Mouse (Mus musculus): ENCODE measurements at regions not wholly inside any gene's neighbourhood (a gene's known extent, or its start where the extent isn't known, plus 50 kb on each side); places are given as distances from the start of the nearest gene placed in this dataset.
A peak's percentile ranks its signal among the peaks of the same experiment; 100 is the strongest.

DNA sequence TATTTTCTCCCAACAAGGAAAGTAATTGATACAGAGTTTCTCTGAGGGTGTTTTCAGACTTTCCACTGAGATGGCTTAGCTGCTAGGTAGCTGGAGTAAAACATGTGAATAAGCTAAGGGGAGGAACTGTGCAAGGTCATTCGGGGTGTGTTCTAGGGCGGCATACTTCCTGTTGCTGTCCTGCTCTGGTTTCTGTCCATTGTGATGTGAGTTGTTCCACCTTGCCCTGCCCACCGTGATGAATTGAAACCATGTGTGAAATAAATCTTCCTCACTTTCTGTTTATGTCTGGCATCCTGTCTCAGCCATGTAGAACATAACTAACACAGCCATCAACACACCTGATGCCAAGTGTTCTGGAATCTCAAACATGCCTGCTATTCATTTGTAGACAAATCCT is 472.6 kb upstream of the Nrp1 start:
- DNase-seq (ENCODE audit: low read depth in 1 of 2, low spot score in 2 of 2) = no peak

DNA sequence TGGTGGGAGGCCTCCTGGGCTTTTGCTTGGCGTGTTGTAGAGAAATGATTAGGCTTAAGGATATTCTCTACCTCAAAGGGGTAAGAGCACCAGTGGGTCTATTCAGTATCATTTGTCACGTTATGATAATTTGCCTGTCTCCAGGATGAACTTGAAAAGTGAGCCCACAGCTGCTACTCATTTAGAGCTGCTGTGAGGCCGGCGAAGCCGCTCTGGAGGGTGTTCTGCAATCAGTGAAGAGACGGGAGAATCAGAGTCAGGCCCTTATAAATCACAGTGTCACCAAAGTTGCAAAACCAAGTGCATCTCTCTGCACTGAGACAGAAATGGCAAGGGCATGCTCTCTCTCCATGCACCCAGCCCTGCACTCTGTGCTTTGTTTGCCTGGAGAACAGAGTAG is 467.7 kb upstream of the Nrp1 start:
- DNase-seq (ENCODE audit: low read depth in 1 of 2, low spot score in 2 of 2) = no peak

GRCm38 (mm10) chr8:127894284-127894683 is 464.1 kb upstream of the Nrp1 start:
- DNase-seq (ENCODE audit: low read depth in 1 of 2, low spot score in 2 of 2) = no peak

GRCm38 (mm10) chr8:127908436-127908835 is 450.0 kb upstream of the Nrp1 start:
- no peak for DNase-seq (ENCODE audit: low read depth in 1 of 2, low spot score in 2 of 2)

DNA sequence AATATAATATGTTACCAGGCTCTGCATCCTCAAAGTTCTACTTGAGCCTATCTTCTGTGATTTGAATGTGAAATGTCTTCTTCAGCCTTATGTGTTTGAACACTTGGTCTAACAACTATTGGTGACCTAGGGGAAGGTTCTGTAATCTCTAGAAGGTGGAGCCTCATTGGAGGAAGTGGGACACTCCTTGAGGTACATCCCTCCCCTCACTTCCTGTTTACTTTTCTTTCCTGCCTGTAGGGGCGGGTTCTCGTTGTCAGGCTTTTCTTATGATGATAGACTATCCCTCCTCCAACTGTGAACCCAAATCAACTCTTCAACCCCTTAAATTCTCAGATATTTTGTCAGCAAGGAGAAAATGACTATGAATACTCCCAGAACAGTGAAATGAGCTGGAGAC is 448.8 kb upstream of the Nrp1 start:
- no peak for DNase-seq (ENCODE audit: low read depth in 1 of 2, low spot score in 2 of 2)

DNA sequence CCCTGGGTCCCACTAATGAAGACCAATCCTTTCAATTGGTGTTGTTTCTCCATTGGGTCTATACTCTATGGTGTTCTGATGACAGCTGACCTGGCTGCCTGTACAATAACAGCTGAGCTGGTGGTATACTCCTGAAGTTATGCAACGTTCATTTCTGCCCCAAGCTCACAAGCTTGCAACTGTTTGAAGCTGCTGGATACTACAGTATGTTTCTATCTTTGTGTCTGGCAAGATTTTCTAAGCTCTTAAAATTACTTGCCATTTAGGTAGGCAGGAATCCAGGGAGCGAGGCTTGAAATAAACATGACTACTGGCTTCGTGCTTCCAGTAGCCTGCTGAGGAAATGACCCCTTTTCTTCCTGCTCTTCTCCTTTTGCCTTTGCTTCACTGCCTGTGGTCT is 444.3 kb upstream of the Nrp1 start:
- no peak for DNase-seq (ENCODE audit: low read depth in 1 of 2, low spot score in 2 of 2)

- no peak for DNase-seq (ENCODE audit: low read depth in 1 of 2, low spot score in 2 of 2)
Observed at GRCm38 (mm10) chr8:127914914-127915313, 443.5 kb upstream of the Nrp1 start.

- no peak for DNase-seq (ENCODE audit: low read depth in 1 of 2, low spot score in 2 of 2)
Observed at GRCm38 (mm10) chr8:127915591-127916028, 442.8 kb upstream of the Nrp1 start.

GRCm38 (mm10) chr8:127921925-127922324 is 436.5 kb upstream of the Nrp1 start:
- no peak for DNase-seq (ENCODE audit: low read depth in 1 of 2, low spot score in 2 of 2)

DNA sequence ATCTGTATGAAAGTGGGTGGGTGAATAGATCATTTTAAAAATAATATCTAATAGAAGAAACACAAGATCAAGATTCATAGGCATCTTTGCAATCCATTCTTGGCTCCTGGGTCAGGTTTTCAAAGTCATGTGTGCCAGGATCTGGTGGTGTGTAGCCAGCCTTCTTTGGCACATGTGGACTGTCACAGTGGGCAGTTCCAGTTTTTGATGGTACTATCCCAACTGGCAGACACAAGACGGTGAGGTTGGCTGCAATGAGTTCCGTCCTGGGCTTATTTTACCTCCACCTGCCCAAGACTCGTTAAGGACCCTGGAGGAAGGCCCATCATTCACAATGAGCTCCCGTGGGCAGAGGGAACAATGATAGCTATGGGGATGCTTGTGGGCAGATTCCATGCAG is 435.1 kb upstream of the Nrp1 start:
- no peak for DNase-seq (ENCODE audit: low read depth in 1 of 2, low spot score in 2 of 2)

- DNase-seq (ENCODE audit: low read depth in 1 of 2, low spot score in 2 of 2) = no peak
Observed at GRCm38 (mm10) chr8:127932276-127932675, 426.1 kb upstream of the Nrp1 start.

GRCm38 (mm10) chr8:127936792-127937435 is 421.5 kb upstream of the Nrp1 start:
- no peak for DNase-seq (ENCODE audit: low read depth in 1 of 2, low spot score in 2 of 2)

DNA sequence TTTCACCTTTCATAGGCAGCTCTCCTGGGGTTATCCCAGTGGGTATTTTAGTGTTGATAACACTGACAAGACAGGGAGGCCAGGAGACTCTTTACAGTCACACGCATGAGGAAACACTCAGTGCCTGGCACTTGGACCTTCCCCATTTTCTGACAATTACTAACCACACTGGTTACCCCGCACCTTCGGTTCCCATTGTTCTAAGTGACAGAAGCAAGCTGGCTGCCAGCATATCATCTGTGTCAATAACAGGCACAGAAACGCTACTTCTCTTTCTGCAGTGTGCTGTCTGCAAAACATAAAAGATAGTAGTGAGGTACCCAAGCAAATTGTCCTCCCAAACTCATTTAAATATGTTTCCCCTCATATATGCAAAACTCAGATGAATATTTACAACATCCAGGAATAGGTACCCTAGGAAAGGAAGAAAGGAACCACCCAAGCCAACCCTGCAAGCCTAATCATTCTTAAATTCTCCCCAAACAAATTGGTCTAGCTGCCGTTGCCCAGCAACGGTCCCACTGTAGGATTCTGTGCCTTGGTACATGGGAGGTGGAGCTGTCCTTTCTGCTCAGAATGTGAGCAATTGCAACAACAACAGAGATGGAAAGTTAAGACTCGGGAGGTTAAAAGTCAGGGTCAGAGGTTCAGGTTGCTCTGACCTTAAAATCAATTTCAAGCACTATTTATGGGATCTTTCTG is 419.0 kb upstream of the Nrp1 start:
- DNase-seq (ENCODE audit: low read depth in 1 of 2, low spot score in 2 of 2) = peak in 1 of 2 experiments; percentile 14

- DNase-seq (ENCODE audit: low read depth in 1 of 2, low spot score in 2 of 2) = no peak
Observed at GRCm38 (mm10) chr8:127939986-127940359, 418.4 kb upstream of the Nrp1 start.

DNA sequence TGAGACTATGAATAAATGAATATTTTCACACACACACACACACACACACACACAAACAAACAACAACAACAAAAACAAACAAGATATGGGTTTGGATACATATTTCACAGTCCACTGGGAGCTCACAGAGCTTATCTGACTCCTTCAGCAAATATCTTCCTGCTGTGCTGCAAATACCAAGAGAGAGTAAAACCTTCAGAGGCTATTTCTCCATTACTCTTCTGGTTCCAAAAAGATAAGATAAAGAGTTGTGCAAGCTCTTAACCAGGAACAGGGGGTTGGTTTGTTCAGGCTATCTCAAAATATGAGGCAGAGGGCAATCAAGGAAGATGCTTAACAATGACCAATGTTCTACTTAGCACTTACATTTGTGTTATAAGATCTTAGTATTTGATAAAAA is 416.1 kb upstream of the Nrp1 start:
- DNase-seq (ENCODE audit: low read depth in 1 of 2, low spot score in 2 of 2) = no peak

DNA sequence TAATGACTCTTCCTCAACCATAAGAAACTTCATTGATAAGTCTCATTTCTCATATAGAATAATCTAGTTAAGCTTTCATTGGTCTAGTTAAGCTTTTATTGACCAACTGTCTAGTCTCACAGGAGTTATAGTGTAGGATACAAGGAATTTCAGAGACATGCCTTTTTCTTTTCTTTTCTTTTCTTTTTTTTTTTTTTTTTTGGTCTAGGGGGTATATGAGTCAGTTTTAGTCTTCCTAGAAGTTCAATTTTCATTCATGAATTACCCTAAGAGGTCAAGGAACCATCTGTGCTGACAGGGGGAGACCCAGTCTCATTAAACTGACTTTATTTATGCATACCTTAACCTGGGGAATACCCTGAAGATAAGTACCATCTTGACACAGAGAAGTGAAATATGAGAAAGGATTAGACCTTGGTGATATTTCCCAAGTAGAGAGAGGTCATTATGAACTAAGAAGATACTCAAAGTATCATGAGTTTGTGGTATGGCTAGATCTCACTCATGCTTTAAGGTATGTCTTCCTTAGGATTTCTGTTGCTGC is 413.4 kb upstream of the Nrp1 start:
- DNase-seq (ENCODE audit: low read depth in 1 of 2, low spot score in 2 of 2) = no peak

DNA sequence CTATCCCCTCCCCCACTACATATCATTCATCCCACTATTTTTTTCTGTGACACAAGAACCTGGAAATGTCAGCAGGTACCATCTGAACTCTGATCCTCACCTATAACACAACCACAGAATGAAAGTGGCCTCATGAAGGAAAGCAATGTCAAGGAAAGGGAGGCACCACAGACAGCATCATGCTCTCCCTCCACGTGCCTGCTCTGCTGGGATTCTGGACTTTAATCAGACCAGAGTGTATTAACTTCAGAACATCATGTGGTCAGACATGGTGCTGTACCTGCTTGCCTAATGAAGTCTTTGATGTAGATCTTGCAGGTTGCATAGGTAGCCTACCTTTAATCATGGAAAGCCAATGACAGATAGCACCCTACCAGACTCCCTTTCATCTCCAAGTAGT is 400.8 kb upstream of the Nrp1 start:
- DNase-seq (ENCODE audit: low read depth in 1 of 2, low spot score in 2 of 2) = no peak

GRCm38 (mm10) chr8:127958351-127959044 is 399.9 kb upstream of the Nrp1 start:
- DNase-seq (ENCODE audit: low read depth in 1 of 2, low spot score in 2 of 2) = no peak

DNA sequence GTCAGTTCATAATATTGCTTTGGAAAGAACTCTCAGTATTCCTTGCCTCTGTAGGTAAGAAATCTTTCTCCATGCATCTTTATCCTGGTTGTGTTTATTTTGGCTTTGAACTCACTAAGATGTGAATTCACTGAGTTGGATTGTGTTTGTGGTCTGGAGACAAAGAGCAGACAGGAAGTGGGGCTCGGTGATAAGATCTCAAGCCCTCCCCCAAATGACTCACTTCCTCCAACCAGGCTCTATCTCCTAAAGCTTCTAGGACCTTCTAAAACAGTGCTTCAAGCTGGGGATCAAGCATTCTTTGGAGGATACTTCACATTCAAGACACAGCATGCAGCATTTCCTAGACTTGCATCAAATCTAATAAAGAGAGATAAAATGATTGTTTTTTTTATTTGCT is 395.5 kb upstream of the Nrp1 start:
- DNase-seq (ENCODE audit: low read depth in 1 of 2, low spot score in 2 of 2) = no peak

GRCm38 (mm10) chr8:127963625-127964024 is 394.8 kb upstream of the Nrp1 start:
- DNase-seq (ENCODE audit: low read depth in 1 of 2, low spot score in 2 of 2) = no peak

GRCm38 (mm10) chr8:127964801-127965200 is 393.6 kb upstream of the Nrp1 start:
- DNase-seq (ENCODE audit: low read depth in 1 of 2, low spot score in 2 of 2) = no peak

- no peak for DNase-seq (ENCODE audit: low read depth in 1 of 2, low spot score in 2 of 2)
Observed at GRCm38 (mm10) chr8:127965341-127965740, 393.1 kb upstream of the Nrp1 start.
